11 mouse cellular contexts compared by ENCODE assay signal in the genomic region with DNA sequence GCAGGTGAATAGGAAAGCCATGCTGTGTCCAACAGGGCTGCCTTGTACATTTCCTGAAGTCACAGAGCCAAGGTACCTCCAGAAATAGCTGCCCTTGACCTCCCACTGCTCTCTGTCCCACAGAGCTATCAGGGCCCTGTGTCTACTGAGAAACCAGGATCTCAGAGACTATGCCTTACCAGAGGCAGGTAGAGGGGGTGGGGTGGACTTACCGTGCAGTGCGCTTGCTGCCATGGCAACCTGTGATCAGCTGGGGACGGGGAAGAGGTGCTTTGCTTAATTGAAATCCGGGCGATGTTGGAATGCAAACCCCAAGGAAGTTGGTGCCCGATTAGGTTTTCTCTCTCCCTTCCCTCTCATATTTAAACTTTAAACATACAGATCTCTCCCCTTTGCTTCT.
DNase-seq lines count a peak whose midpoint lies in the region; ATAC-seq lines count a peak whose summit lies in the region.
"Had no signal": no experiment of that assay in that cellular context is flagged by ENCODE, and none has a peak within 500 bp of the region (broad histone marks: within the 10 kb centered on the region; RNA-seq: fewer than 3 reads in every experiment).

No protein-coding gene starts in this region.

- H3K36me3 ChIP-seq in kidney, embryonic 15.5 days = no peaks in the 10 kb centered on the region
- H3K36me3 ChIP-seq in neural tube, embryonic 13.5 days = no peaks in the 10 kb centered on the region
- H3K36me3 ChIP-seq: liver, embryonic 13.5 days had no signal

- H3K4me3 ChIP-seq in kidney, embryonic 15.5 days (replicated peaks) = no peak overlapping the region
- H3K4me3 ChIP-seq in neural tube, embryonic 13.5 days = no peak overlapping the region
- H3K4me3 ChIP-seq: layer of hippocampus, adult 2 months; liver, embryonic 13.5 days had no signal

- H3K4me1 ChIP-seq in kidney, embryonic 15.5 days = peaks cover 15% of the 10 kb centered on the region
- peaks cover 54% of the 10 kb centered on the region for H3K4me1 ChIP-seq in neural tube, embryonic 13.5 days (replicated peaks)
- H3K4me1 ChIP-seq: liver, embryonic 13.5 days had no signal

- H3K9ac ChIP-seq in kidney, embryonic 15.5 days = no peak overlapping the region
- H3K9ac ChIP-seq in neural tube, embryonic 13.5 days = 0 out of 2 replicates have a peak overlapping the region, but pooled peaks have one; percentile 17
- H3K9ac ChIP-seq: liver, embryonic 13.5 days had no signal

- H3K27me3 ChIP-seq in kidney, embryonic 15.5 days = no peaks in the 10 kb centered on the region
- no peaks in the 10 kb centered on the region for H3K27me3 ChIP-seq in neural tube, embryonic 13.5 days
- H3K27me3 ChIP-seq: CH12.LX; liver, embryonic 13.5 days had no signal

- no peak for ATAC-seq in kidney, embryonic 15.5 days (replicated peaks; ENCODE audit: low FRiP score)
- ATAC-seq in neural tube, embryonic 13.5 days (ENCODE audit: low read depth) = peak; percentile 73; the same call in 1 of the 2 replicates

- H3K9me3 ChIP-seq in kidney, embryonic 15.5 days (replicated peaks) = no peaks in the 10 kb centered on the region
- no peaks in the 10 kb centered on the region for H3K9me3 ChIP-seq in neural tube, embryonic 13.5 days
- H3K9me3 ChIP-seq: liver, embryonic 13.5 days had no signal

- no peak overlapping the region for H3K4me2 ChIP-seq in kidney, embryonic 15.5 days
- no peak overlapping the region for H3K4me2 ChIP-seq in neural tube, embryonic 13.5 days
- H3K4me2 ChIP-seq: liver, embryonic 13.5 days had no signal

- DNase-seq in kidney, postnatal 4 days = peak; percentile 32 to 53
- peak; percentile 36 for DNase-seq in brain, embryonic 18.5 days (ENCODE audit: low read depth, low spot score)
- DNase-seq in forelimb bud, embryonic 11.5 days (ENCODE audit: low read depth, low spot score) = peak; percentile 36
- no peak for DNase-seq in layer of hippocampus, adult 9-10 months (ENCODE audit: low spot score)
- no peak for DNase-seq in layer of hippocampus, postnatal 14 days (ENCODE audit: low spot score in 2 of 2)
- no peak for DNase-seq in spleen, postnatal 4 days (ENCODE audit: low spot score in 2 of 2)
- DNase-seq: liver, embryonic 13.5 days had no signal

- WGBS in kidney, embryonic 15.5 days = 51% methylated on average over 6 of the region's 6 CpGs
- WGBS in neural tube, embryonic 13.5 days = 31% methylated on average over 6 of the region's 6 CpGs

- no peak overlapping the region for H3K27ac ChIP-seq in kidney, embryonic 15.5 days
- H3K27ac ChIP-seq in neural tube, embryonic 13.5 days (replicated peaks) = peak overlapping the region; percentile 24; the same call in 1 of the 2 replicates
- H3K27ac ChIP-seq: layer of hippocampus, adult 2 months; liver, embryonic 13.5 days had no signal

Comparison
In these comparisons a context has a peak if more than half of its experiments do, and no peak if none do; other contexts are left out.
1. DNase-seq: peak in kidney, postnatal 4 days (2 of 2), brain, embryonic 18.5 days (single experiment) and forelimb bud, embryonic 11.5 days (single experiment); none in layer of hippocampus, adult 9-10 months (single experiment), layer of hippocampus, postnatal 14 days (0 of 2) and spleen, postnatal 4 days (0 of 2).